Mouse (Mus musculus): ENCODE measurements around the gene Wnk4.

The Wnk4 gene

DNA sequence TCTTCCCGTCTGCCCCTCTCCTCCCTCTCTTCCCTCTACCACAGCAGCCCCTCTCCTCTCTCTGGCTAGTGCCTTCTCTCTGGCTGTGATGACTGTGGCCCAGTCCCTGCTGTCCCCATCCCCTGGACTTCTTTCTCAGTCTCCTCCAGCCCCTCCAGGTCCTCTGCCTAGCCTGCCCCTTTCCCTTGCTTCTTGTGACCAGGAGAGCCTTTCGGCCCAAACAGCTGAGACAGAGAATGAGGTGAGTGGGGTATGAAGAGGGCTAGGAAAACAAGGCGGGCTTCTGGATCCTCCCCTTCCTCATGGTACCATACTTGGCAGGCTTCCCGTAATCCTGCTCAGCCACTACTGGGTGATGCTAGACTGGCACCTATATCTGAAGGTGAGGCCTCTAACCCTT, 14.9 kb downstream of the Wnk4 start:
- no peak for DNase-seq (ENCODE audit: low spot score in 2 of 2)

DNA sequence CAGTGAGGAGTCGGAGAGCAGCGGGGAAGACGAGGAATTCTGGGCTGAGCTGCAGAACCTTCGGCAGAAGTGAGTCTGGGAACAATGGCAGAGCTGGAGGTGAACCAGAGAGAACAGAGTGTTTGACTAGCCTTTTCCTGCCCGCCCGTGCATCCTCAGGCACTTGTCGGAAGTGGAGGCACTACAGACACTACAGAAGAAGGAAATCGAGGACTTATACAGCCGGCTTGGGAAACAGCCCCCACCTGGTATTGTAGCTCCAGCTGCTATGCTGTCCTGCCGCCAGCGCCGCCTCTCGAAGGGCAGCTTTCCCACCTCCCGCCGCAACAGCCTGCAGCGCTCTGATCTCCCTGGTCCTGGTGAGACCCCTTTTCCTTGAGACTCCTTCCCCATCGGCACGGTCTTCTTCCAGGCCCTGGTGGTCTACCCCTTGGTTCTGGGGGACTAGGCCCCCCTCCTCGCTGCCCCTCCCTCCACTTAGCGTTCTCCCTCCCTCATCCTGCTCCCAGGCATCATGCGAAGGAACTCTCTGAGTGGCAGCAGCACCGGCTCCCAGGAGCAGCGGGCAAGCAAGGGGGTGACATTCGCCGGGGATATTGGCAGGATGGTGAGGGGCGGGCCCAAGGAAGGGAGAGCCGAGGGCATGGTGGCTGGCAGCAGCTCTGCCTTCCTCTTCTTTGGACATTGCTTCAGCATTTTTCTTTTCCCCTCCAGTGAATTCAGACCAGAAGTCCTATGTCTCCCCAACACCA, 16.1 kb downstream of the Wnk4 start:
- no peak for DNase-seq (ENCODE audit: low spot score in 2 of 2)

DNA sequence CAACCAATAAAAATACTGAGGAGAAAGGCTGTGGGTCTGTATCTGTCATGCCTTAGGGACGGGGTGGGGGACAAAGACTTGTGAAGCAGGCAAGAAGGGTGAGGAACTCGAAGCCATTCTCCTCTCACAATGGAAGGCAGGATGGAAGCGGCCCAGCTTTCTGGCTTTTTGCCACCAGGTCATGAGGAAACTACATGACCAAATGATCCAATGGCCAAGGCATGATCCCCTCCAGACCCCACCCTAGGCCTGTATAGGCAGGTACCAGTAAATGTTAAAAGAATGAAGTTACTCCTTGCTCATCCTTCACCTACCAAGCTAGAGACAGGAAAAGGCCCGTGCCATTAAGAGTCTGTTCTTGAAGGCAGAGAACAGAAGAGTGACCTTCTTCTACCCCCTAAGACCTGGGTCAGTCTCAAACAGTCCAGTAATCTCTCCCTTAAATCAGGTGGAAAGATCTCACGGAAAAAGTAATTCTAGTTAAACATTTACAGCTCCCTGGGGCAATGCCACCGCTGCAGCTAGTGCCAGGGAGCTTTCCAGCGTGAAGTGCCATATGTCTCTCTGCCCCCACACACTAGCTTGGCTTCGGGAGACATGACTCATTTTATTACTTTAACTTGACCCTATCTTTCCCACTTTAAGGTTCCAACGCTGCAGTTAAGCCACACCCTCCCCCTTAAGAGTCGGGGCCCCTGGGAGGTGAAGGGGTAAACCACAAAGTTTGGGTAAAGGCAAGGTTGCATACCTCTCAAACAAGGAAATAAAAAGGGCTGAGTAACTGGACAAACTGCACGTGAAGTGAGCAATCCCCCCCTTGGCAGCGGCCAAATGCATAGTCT, 17.2 kb downstream of the Wnk4 start:
- no peak for DNase-seq (ENCODE audit: low spot score in 2 of 2)

DNA sequence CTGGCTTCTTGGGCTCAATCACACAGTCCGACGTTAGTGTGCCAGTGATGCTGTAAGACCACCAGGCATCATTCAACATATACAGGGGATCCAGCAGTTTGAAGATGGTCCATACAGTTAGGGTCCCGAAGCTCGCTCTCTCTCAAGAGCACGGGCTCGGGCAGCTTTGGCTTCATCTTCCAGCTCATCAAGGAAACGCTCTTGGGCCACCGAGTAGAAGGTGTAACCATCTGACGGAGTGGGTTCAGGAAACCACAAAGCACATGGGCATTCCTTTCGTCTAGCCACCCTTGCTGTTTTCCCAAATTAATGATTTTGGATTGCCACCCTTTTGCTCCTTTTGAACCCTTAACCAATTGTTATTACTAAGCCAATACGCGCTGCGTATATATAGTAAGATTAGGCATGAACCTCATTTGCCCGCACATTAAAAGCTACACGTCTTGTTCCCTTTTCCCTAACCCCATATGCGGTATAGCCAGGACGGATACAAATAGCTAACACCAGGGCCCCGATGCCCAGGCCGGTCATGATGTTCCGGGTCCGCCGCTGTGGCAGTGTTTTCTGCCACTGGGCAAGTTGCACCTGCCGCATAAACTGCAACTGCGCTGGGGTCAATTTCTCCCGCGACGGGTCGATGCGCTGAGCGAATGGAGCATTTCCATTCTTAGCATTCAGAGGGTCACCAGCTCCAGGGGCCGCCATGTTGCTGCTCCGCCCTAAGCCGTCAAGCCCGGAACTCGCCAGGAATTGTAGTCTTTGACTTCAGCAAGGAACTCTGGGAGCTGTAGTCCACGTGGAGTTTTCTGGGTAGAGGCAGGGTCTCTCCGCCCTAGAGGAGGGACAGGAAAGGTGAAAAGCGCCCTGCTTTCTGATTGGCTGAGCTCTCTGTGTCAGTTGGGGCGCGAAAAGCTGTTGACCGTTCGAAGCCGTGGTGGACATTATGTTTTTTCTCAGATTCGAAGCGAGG, 18.1 kb downstream of the Wnk4 start, which contains the start of the genes Cntd1 and Coa3:
Gene Cntd1 (plus strand): TSS at position 790 of the 970 bp plus-strand sequence.
Gene Coa3 (minus strand): TSS at position 892 of the 970 bp plus-strand sequence.
- peak; percentile 58 to 74 for DNase-seq (ENCODE audit: low spot score in 2 of 2)

DNA sequence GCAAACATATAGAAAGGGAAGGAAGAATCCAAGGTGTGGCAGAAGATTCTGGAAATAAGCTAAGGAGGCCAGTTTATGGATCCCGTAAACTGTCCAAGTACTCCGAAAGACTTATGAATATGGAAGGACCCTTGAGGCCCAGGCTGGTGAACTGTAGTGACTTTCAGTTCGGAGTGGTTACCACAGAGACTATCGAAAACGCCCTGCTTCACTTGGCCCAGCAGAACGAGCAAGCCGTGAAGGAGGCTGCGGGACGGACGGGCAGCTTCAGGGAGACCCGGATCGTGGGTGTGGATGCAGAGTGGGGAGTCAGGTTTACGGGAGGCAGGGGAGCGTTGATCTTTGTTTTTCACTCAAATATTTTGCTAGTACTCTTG, 18.8 kb downstream of the Wnk4 start:
- DNase-seq (ENCODE audit: low spot score in 2 of 2), result no peak

DNA sequence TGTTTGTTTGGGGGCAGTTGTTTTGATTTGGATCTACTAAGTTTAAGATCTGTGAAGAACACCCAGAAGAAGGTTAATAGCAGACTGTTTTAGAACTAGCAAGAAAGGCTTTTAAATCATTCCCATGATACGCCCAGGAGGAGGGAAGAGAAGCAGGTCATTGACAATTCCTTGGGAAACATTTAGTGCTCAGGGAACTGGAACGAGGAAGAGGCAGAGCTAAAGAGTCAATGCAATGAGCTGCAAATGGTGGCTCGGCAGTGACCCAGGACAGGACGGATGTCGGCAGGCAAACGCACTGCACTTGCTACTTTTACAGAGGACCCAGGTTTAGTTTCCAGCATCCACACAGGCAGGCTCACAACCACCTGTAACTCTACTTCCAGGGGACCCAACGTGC, 20.5 kb downstream of the Wnk4 start:
- DNase-seq (ENCODE audit: low spot score in 2 of 2), result no peak

DNA sequence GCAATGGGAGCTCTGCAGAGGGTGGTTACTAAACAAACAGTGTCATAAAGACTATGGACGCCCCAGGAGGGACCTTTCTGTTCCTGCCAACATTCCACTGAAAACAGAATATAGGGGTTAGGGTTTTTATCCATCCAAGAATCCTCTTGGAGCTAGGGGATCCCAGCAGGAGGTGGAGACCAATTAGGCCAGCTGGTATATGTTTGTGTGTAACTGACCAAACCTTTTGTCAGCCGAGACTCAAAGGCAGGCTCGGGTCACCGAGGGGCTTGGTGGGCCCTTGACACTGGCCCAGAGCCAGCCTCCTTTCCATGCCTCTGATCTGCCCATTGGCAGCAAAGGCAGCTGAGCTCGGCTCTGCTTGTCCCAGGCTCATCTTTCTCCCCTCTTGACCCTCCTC, 22.5 kb downstream of the Wnk4 start:
- DNase-seq (ENCODE audit: low spot score in 2 of 2), result no peak

DNA sequence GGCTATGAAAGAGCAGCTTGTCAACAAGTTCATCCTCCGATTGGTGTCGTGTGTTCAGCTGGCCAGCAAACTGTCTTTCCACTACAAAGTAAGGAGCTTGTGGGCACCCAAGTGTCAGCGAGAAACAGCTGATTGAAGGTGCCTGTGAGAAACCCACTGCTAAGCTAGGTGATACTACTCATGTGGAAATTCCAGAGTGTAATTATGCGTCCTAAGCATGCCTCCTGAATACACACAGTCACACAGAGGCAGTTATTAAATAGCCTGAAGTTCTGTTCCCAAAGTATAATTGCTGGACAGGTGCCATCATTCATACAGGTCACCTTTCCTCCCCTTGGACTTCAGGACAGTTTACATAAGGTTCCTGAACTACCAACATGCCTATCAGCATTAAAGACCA, 23.4 kb downstream of the Wnk4 start:
- no peak for DNase-seq (ENCODE audit: low spot score in 2 of 2)

DNA sequence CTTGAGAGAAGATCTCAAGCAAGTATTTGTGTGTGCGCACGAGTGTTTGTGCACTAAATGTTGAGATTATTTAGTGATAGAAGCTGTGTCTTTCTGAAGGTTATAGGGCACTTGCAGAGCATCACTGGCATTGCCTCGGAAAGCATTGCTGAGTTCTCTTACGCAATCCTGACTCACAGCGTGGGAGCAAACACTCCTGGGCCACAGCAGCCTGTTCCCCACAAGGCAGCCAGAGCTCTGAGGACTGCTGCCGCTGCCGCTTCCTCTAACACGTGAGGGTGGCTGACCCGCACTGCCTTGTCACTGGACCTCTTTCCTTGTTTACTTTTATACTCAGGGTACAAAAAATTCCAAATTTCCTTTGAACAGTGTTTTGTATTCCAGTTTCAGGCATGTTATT, 26.9 kb downstream of the Wnk4 start:
- DNase-seq (ENCODE audit: low spot score in 2 of 2), result no peak

DNA sequence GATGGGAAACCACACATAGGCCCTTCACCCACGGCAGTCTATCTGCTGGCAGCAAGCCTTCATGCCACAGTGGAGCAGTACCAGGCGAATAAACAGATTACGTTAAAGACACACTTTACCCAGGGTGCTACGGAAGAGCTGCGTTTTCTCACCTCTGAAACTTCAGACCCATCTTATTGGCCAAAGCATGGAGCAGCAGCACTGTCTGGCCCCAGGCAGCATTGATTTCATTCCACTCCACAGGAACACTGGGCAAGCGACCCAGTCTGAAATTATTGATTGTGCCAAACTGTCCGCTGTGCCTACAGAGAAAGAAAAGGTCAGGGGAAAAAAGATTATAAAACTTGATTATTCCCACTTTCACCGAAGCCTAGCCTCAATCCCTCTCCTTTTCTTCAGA, 30.9 kb downstream of the Wnk4 start:
- no peak for DNase-seq (ENCODE audit: low spot score in 2 of 2)

DNA sequence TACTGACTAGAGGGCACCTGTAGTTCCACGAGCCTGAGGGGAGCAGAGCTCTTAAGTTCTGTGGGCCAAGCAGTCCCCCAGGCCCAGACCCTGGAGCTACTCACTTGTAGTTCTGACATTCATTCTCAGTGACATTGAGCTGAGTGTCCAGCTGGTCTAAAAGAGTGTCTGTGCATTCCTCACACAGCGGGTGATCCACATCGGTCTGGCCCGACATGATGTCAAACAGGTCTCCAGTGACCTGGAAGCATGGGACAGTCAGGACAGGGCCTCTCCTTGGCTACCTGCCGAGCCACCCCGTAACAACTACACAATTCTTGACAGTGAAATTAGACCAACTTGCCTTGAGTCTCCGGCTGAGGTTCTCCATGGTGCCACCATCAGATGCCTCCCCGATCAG, 34.8 kb downstream of the Wnk4 start:
- no peak for DNase-seq (ENCODE audit: low spot score in 2 of 2)

DNA sequence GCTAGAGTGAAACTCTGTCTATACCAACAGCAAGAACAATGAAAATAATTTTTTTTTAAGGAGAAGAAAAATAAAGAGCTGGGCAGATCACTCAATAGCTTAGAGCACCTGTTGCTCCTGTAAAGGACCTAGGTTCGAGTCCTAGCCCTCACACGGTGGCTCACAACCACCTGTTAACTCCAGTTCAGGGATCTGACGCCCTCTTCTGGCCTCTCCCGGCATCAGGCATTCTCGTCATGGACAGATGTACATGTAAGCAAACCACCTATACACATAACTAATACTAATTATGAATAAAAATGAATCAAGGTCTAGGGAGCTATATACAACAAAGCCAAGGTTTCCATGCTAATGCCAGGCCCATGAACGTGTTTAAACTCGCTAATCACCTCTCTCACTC, 40.5 kb downstream of the Wnk4 start:
- DNase-seq (ENCODE audit: low spot score in 2 of 2), result no peak

DNA sequence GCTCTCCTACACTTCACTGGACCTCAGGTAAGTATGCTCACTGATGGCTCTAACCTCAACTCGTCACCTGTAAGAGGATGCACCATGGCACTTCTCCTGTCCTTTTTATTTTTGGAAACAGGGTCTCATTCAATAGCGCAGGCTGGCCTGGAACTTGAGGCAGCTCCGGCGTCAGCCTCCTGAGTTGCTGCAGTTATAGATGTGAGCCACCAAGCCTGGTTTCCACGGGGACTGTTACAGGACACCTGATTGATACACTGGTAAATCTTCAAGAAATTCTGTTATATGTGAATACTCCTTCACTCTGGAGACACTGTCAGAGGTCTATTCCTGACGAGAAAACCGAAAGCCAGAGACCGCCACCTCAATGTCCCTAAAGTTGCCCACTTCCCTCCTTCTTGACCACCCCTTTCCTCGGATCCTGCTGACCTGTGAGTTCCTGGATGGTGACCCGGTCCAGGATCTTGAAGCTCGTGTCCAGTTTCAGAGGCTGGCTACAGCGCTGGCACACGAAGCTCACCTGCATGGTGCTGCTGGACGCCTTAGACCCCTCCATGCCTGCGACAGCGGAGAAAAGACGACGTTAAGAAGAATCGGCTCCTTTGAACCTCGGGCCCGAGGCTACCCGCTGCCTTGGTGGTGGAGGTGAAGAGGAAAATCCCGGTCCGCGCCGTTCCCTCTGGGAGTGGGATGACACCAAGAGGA, 41.1 kb downstream of the Wnk4 start:
- DNase-seq (ENCODE audit: low spot score in 2 of 2), result no peak

DNA sequence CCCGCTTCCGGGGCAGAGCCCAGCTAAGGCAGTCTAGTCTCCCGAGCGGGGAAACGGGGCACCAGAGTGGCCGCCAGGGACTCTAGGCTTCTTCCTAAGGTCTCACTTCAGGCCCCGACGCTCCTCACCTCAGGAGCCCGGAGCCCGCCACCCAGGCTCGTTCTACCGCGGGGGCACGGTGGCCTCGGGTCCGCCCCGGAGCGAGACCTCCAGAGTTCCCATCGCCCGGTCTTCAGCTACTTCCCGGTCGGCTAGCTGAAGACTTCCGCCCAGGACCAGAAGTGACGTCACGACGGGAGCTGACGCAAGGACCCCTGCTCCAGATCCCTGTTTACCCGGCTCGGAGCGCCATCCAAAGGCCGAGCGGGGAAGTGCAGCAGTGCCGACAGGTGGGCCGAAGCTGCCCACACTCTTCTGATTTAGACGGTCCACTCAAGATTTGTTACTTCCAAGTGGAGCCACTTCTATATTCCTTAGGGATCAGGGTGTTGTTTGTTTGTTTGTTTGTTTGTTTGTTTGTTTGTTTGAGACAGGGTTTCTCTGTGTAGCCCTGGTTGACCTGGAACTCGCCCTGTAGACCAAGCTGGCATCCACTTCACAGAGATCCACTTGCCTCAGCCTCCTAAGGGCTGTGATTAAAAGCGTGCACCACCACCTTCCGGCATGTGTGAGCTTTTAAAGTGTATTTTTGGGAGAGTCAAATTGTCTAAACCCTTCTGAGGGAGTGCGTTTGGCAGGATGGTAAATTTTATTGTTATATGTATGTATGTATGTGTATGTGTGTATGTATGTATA, 41.8 kb downstream of the Wnk4 start, which contains the start of gene Becn1:
Gene Becn1 (minus strand): TSS at position 283 of the 795 bp plus-strand sequence.
- DNase-seq (ENCODE audit: low spot score in 2 of 2), result peak; percentile 90 to 97

DNA sequence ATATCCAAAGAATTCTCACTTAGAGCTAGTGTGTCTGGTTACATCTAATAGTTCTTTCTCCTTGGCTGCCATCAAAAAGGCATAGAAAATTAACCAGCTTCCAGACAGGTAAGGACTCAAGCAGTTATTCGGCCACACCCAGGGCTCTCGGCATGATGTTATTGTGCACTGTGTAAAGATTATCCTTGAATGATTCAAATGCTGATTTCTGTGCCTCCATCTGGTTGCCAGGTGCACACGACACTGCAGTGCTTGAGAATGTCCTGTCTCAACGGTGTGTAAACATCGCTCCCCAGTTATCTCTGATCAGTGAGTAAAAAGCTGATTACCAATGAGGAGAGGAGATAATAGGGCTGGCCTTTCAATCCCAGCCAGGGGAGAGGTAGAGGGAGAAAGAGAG, 47.4 kb downstream of the Wnk4 start:
- no peak for DNase-seq (ENCODE audit: low spot score in 2 of 2)

DNA sequence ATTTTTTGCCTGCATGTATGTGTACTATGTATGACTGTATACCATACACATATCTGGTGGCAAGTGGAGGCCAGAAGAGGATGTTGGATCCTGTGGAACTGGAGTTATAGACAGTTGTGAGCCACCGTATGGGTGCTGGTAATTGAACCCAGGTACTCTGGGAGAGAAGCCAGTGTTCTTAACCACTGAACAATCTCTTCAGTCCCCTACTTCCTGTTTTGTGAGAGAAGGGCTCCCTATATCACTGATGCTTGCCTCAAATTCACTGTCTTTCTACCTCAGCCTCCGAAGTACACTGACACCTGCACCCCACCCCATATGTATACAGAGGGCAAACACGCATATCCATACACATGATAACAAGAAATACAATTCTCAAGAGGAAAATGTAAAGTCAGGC, 50.7 kb downstream of the Wnk4 start:
- DNase-seq (ENCODE audit: low spot score in 2 of 2), result no peak

DNA sequence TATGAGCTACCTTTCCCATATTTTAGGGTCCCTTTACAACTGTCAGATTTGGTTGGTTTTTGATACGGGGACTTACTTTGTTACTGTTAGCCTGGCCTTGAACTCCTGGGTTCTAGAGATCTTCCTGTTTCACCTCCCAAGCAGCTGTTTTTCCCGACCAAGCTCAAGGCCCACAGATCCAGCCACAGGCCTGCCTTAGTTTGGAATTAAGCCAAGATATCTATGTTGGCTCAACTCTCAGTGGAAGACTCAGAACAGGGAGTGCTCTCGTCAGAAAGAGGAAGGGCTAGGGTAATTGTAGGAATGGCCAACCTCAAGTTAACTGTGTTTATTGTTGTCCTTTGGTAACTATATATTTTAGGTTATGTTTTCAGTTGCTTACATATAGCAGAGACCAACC, 51.8 kb downstream of the Wnk4 start:
- DNase-seq (ENCODE audit: low spot score in 2 of 2), result no peak

DNA sequence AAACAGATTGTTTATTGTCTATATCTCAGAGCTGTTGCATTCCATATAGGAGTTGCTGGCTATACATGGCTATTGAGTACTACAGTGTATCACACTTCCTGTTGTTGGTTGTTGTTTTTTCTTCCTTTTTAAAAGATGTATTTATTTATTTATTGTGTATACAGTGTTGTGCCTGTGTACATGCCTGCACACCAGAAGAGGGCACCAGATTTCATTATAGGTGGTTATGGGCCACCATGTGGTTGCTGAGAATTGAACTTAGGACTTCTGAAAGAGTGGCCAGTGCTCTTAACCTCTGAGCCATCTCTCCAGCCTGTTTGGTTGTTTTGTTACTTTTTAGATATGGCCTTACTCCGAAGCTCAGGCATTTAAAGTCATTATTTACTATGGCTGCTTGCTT, 54.2 kb downstream of the Wnk4 start:
- DNase-seq (ENCODE audit: low spot score in 2 of 2), result no peak

DNA sequence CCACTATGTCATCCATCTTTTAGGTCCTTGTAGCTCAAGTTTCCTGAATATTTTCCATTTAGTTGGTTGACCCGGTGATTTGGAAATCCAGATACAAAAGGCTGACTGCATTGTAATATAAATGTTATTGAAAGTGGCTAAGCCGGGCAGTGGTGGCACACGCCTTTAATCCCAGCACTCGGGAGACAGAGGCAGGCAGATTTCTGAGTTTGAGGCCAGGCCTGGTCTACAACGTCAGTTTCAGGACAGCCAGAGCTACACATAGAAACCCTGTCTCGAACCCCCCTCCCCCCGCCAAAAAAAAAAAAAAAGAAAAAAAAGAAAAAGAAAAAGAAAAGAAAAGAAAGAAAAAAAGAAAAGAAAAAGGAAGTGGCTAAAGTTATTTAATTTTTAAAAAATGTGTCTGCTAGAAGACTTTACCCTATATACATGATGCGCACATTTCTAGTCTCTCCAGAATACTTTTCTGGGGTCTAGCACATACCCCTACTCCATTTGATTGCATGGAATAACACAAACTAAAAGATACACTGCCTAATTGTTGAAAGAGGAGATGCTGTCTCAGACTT, 54.8 kb downstream of the Wnk4 start:
- no peak for DNase-seq (ENCODE audit: low spot score in 2 of 2)

All from frontal cortex, postnatal 25 days (tissue).